7 mouse cellular contexts compared by ENCODE assay signal in genomic region chr3:32510375-32511190, GRCm38 (mm10). TPM values are rescaled to one million over a fixed set of nuclear protein-coding genes. Genes with fewer than 3 reads are reported as not detected.
DNase-seq lines count a peak whose midpoint lies in the region; ATAC-seq lines count a peak whose summit lies in the region.

No protein-coding gene starts in this region.

- H3K9me3 ChIP-seq in limb, embryonic 10.5 days (replicated peaks), result no peaks in the 10 kb centered on the region
- no peaks in the 10 kb centered on the region for H3K9me3 ChIP-seq in midbrain, embryonic 13.5 days

- H3K4me1 ChIP-seq in limb, embryonic 10.5 days, result peaks cover 22% of the 10 kb centered on the region
- H3K4me1 ChIP-seq in midbrain, embryonic 13.5 days (replicated peaks), result peaks cover 33% of the 10 kb centered on the region

- WGBS in limb, embryonic 10.5 days, result under 1% methylated on average over 69 of the region's 69 CpGs
- WGBS in midbrain, embryonic 13.5 days, result 1% methylated on average over 65 of the region's 69 CpGs

- no peaks in the 10 kb centered on the region for H3K27me3 ChIP-seq in limb, embryonic 10.5 days (ENCODE audit: low read depth, poor library complexity, severe bottlenecking)
- H3K27me3 ChIP-seq in midbrain, embryonic 13.5 days, result no peaks in the 10 kb centered on the region

- peaks cover 19% of the 10 kb centered on the region for H3K36me3 ChIP-seq in limb, embryonic 10.5 days
- H3K36me3 ChIP-seq in midbrain, embryonic 13.5 days, result no peaks in the 10 kb centered on the region; the same call in 1 of the 2 replicates

- peak overlapping the region; percentile 81 for H3K4me2 ChIP-seq in midbrain, embryonic 13.5 days (replicated peaks)

- H3K4me3 ChIP-seq in limb, embryonic 10.5 days, result peak overlapping the region; percentile 85
- H3K4me3 ChIP-seq in midbrain, embryonic 13.5 days (replicated peaks), result peak overlapping the region; percentile 89

- peak overlapping the region; percentile 95 for H3K9ac ChIP-seq in midbrain, embryonic 13.5 days (replicated peaks)

- ATAC-seq in granulocyte monocyte progenitor cell, adult 5-6 weeks (replicated peaks; ENCODE audit: poor library complexity, severe bottlenecking), result peak; percentile 85
- peak; percentile 92 for ATAC-seq in midbrain, embryonic 13.5 days

- peak overlapping the region; percentile 96 for H3K27ac ChIP-seq in limb, embryonic 10.5 days
- peak overlapping the region; percentile 83 for H3K27ac ChIP-seq in midbrain, embryonic 13.5 days

- peak; percentile 95 for DNase-seq in adrenal gland, adult 8-10 months
- DNase-seq in embryo, embryonic 9.5 days (ENCODE audit: extremely low spot score), result peak; percentile 100
- peak; percentile 96 for DNase-seq in kidney, adult 11 months
- DNase-seq in limb, embryonic 10.5 days (ENCODE audit: low spot score), result peak; percentile 99
- DNase-seq in spleen, adult 12 weeks (ENCODE audit: low spot score), result peak; percentile 93

RNA-seq across cellular contexts. Expression of gene Zfp639, which starts 0.5 kb away (rescaled TPM):
- 10 to 100 TPM; 30.3 to 51.2 (median 37.4) TPM for total RNA-seq in adrenal gland, adult 8-10 months (2022)
- 45.9 and 55.1 TPM in 2 replicates for total RNA-seq in granulocyte monocyte progenitor cell, adult 5-6 weeks (2014; fragmentation: Nextera tagmentation)
- 41.1 and 79.6 TPM in 2 replicates for total RNA-seq in granulocyte monocyte progenitor cell, adult 5-6 weeks (2017)
- polyA plus RNA-seq in limb, embryonic 10.5 days (2016; fragmentation: Nextera tagmentation; extraction: Ambion mirVana), result 43.4 and 43.7 TPM in 2 replicates
- 36.5 and 40.4 TPM in 2 replicates for polyA plus RNA-seq in midbrain, embryonic 13.5 days (2015; fragmentation: Nextera tagmentation; extraction: Ambion mirVana)

RNA-seq across cellular contexts. Expression of gene Kcnmb3, which starts 18.6 kb away (rescaled TPM):
- 1 to 10 TPM in 1 of 4 experiments, under 1 TPM in 2, not detected in 1; 0.18 to 2.8 (median 0.38) TPM for total RNA-seq in adrenal gland, adult 8-10 months (2022)
- total RNA-seq in granulocyte monocyte progenitor cell, adult 5-6 weeks (2014; fragmentation: Nextera tagmentation), result not detected in 2 replicates
- total RNA-seq in granulocyte monocyte progenitor cell, adult 5-6 weeks (2017), result not detected in 2 replicates
- polyA plus RNA-seq in limb, embryonic 10.5 days (2016; fragmentation: Nextera tagmentation; extraction: Ambion mirVana), result 0.09 and 0.14 TPM in 2 replicates
- 0.09 and 0.15 TPM in 2 replicates for polyA plus RNA-seq in midbrain, embryonic 13.5 days (2015; fragmentation: Nextera tagmentation; extraction: Ambion mirVana)

RNA-seq across cellular contexts. Expression of gene Mfn1, which starts 18.7 kb away (rescaled TPM):
- total RNA-seq in adrenal gland, adult 8-10 months (2022), result 100 to 1,000 TPM in 3 of 4 experiments, 10 to 100 TPM in 1; 93.1 to 124 (median 115) TPM
- 8.9 and 28.4 TPM in 2 replicates for total RNA-seq in granulocyte monocyte progenitor cell, adult 5-6 weeks (2014; fragmentation: Nextera tagmentation)
- total RNA-seq in granulocyte monocyte progenitor cell, adult 5-6 weeks (2017), result 64.5 and 101 TPM in 2 replicates
- polyA plus RNA-seq in limb, embryonic 10.5 days (2016; fragmentation: Nextera tagmentation; extraction: Ambion mirVana), result 25.8 and 34.6 TPM in 2 replicates
- 35.9 and 39.9 TPM in 2 replicates for polyA plus RNA-seq in midbrain, embryonic 13.5 days (2015; fragmentation: Nextera tagmentation; extraction: Ambion mirVana)

Comparison
In these comparisons a context has a peak if more than half of its experiments do, and no peak if none do; other contexts are left out.
1. Peak in every context shown above with its lines: DNase-seq, ATAC-seq, H3K4me3 ChIP-seq and H3K27ac ChIP-seq.